Mouse (Mus musculus) spleen, adult 2 months (tissue): ENCODE data around the gene Trim16. TPM values are rescaled to one million over a fixed set of nuclear protein-coding genes. Genes with fewer than 3 reads are reported as not detected.

Experiments
- DNase-seq, 2 experiments: peaks; one replicate each; pipeline versions ENCODE4 v3.0.0 to v3.0.0-alpha.2; 2012 to 2021; ENCODE audit warnings: low spot score in 2 of 2, low read depth in 1 of 2
- H3K27ac ChIP-seq: fragments of 200-500 bp; 2 replicates; pipeline ENCODE4 v1.5.1; 2012; ENCODE audit warnings: low read length, inconsistent platforms; ENCODE audit not compliant: insufficient read depth
- H3K27me3 ChIP-seq: fragments of 200-500 bp; 2 replicates; pipeline ENCODE4 v1.6.1; 2012; ENCODE audit warnings: mild to moderate bottlenecking, moderate library complexity, low read length, inconsistent platforms; ENCODE audit not compliant: control insufficient read depth, insufficient read depth
- H3K36me3 ChIP-seq: fragments of 200-500 bp; 2 replicates; pipeline ENCODE4 v1.6.1; 2012; ENCODE audit warnings: mild to moderate bottlenecking, low read length, inconsistent platforms; ENCODE audit not compliant: control insufficient read depth, insufficient read depth
- H3K4me1 ChIP-seq: fragments of 200-500 bp; 2 replicates; pipeline ENCODE4 v1.6.1; 2011; ENCODE audit warnings: inconsistent platforms; ENCODE audit not compliant: control insufficient read depth, insufficient read depth, insufficient read length
- H3K4me3 ChIP-seq: fragments of 200-500 bp; 2 replicates; pipeline ENCODE4 v1.5.1; 2011; ENCODE audit warnings: mild to moderate bottlenecking, inconsistent platforms; ENCODE audit not compliant: insufficient read depth, insufficient read length; ENCODE audit errors: extremely low read depth
- CTCF ChIP-seq: fragments of 200-500 bp; IDR thresholded peaks from 2 replicates; pipeline ENCODE4 v1.5.1; 2011; ENCODE audit warnings: mild to moderate bottlenecking, inconsistent platforms; ENCODE audit not compliant: insufficient read depth, insufficient read length, insufficient replicate concordance; ENCODE audit errors: extremely low read depth
- POLR2A ChIP-seq: fragments of 200-500 bp; IDR thresholded peaks from 2 replicates; pipeline ENCODE4 v1.6.1; 2011; ENCODE audit warnings: low read depth, low read length, inconsistent platforms
- WGBS: fragments of 180-500 bp; shearing (Covaris S2); methylation state at CpG from one replicate; pipeline ENCODE4 v1.1.7; 2018; 5-methylcytosine and 5-hydroxymethylcytosine counted together
- polyA plus RNA-seq: library from polyadenylated mRNA; depleted of rRNA; stranded (reverse); fragments of >200 nt; gene quantifications from 2 replicates; pipeline ENCODE4 v1.2.3, GENCODE M21; 2012

Trim16 gene
- polyA plus RNA-seq, 1 experiment, result 0.74 TPM

GRCm38 (mm10) chr11:62873479-62873878 lies 53.4 kb downstream of the Trim16 start:
- Histone ChIP-seq H3K27ac (no peak overlapping the region), H3K36me3 (no peaks in the 10 kb centered on the region), H3K27me3 (no peaks in the 10 kb centered on the region), H3K4me1 (no peaks in the 10 kb centered on the region), H3K4me3 (no peak overlapping the region)
- DNase-seq, result no peak
- 88% methylated on average over 9 of the region's 9 CpGs for WGBS
- TF ChIP-seq POLR2A (no peak), CTCF (no peak)

DNA sequence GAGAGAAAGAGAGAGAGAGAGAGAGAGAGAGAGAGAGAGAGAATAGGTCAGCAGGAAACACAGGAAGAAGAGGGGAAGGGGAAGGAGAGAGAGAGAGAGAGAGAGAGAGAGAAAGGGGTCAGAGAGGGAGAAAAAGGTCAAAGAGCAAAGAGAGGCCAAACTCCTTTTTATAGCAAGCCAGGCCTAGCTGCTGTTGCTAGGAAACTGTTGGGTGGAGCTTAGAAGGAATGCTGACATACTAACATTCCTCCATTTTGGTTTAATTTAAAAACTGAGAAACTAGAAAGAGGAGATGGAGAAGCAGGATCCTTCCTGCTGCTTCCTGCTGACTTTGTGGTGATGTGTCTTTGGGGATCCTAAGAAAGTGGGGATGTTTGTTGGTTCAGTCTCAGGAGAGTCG lies 55.7 kb downstream of the Trim16 start:
- TF ChIP-seq POLR2A (no peak), CTCF (no peak)
- 89% methylated on average over 1 of the region's 1 CpGs for WGBS
- Histone ChIP-seq H3K4me1 (no peaks in the 10 kb centered on the region; the same call in 1 of the 2 replicates), H3K27me3 (no peaks in the 10 kb centered on the region), H3K4me3 (no peak overlapping the region), H3K36me3 (no peaks in the 10 kb centered on the region), H3K27ac (no peak overlapping the region)
- DNase-seq, result no peak

DNA sequence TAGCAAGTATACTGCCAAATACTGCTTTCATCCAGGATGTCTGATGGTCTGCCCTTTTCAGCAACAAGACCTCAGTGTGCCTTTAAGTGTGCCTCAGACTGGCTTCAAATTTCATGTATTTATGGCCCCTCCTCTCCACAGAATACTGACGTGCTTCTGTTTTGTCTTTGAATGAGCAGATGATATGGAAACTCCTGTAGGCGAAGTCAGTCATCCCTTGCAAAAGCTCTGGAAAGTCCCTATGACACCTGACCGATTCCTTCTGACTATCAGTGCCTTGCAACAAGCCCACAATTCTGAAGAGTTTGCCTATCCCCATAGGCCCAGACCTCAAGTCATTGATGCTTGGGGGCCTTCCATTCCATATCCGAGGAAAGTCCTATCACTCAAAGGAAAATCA lies 56.4 kb downstream of the Trim16 start:
- no peaks in the 10 kb centered on the region; the same call in 1 of the 2 replicates for H3K4me1 ChIP-seq
- H3K27ac ChIP-seq, result no peak overlapping the region
- no peak overlapping the region for H3K4me3 ChIP-seq
- WGBS, result 72% methylated on average over 4 of the region's 4 CpGs
- no peak for TF ChIP-seq CTCF
- TF ChIP-seq POLR2A, result no peak
- H3K27me3 ChIP-seq, result no peaks in the 10 kb centered on the region
- no peaks in the 10 kb centered on the region for H3K36me3 ChIP-seq
- DNase-seq, result no peak

- H3K27ac ChIP-seq, result no peak overlapping the region
- no peak for DNase-seq
- H3K36me3 ChIP-seq, result no peaks in the 10 kb centered on the region
- WGBS, result 88% methylated on average over 1 of the region's 1 CpGs
- H3K4me3 ChIP-seq, result no peak overlapping the region
- H3K27me3 ChIP-seq, result no peaks in the 10 kb centered on the region
- TF ChIP-seq CTCF (no peak), POLR2A (no peak)
- no peaks in the 10 kb centered on the region; the same call in 1 of the 2 replicates for H3K4me1 ChIP-seq
These were observed 57.4 kb downstream of the Trim16 start for GRCm38 (mm10) chr11:62877391-62877790.

- no peaks in the 10 kb centered on the region for H3K36me3 ChIP-seq
- H3K27me3 ChIP-seq, result no peaks in the 10 kb centered on the region
- TF ChIP-seq CTCF (no peak), POLR2A (no peak)
- H3K4me1 ChIP-seq, result no peaks in the 10 kb centered on the region; the same call in 1 of the 2 replicates
- no peak overlapping the region for H3K27ac ChIP-seq
- peak overlapping the region; percentile 35 for H3K4me3 ChIP-seq
- WGBS, result 6% methylated on average over 9 of the region's 9 CpGs
- DNase-seq, result no peak
These were observed 58.7 kb downstream of the Trim16 start for GRCm38 (mm10) chr11:62878728-62879127.

GRCm38 (mm10) chr11:62879220-62880048 lies 59.4 kb downstream of the Trim16 start, which contains the start of gene Tvp23b:
Gene Tvp23b, plus strand, starts transcription at chr11:62879455.
- H3K4me3 ChIP-seq, result peak within 1 kb of the TSS; percentile 78
- no peaks in the 10 kb centered on the region for H3K36me3 ChIP-seq
- no peaks in the 10 kb centered on the region for H3K27me3 ChIP-seq
- TF ChIP-seq POLR2A, result peak; percentile 86
- no peak for TF ChIP-seq CTCF
- no peaks in the 10 kb centered on the region; the same call in 1 of the 2 replicates for H3K4me1 ChIP-seq
- WGBS, result under 1% methylated on average over 55 of the region's 55 CpGs
- H3K27ac ChIP-seq, result peak within 1 kb of the TSS; percentile 83
- DNase-seq, result peak; percentile 95 to 99

DNA sequence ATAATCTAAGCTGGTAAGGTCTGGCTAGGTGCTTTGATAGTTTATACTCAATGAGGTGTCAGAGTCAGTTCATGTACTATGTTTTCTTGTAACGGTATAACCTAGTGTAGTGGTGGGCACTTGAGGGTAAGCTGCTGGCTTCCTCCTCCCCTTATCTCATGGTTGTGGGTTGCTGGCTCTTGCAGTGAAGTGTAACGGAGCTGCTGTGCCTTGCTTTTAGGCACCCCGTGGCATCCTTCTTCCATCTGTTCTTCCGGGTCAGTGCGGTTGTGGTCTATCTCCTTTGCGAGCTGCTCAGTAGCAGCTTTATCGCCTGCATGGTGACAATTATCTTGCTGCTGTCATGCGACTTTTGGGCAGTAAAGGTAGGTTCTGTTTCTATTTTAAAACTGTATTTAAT lies 63.4 kb downstream of the Trim16 start:
- Histone ChIP-seq H3K27me3 (no peaks in the 10 kb centered on the region), H3K27ac (no peak overlapping the region), H3K36me3 (peaks cover 19% of the 10 kb centered on the region), H3K4me3 (no peak overlapping the region), H3K4me1 (no peaks in the 10 kb centered on the region; the same call in 1 of the 2 replicates)
- DNase-seq, result no peak
- no peak for TF ChIP-seq CTCF
- TF ChIP-seq POLR2A, result no peak
- WGBS, result 67% methylated on average over 8 of the region's 8 CpGs
